In genomic region chr8:77509044-77509443, GRCm38 (mm10) we compare ENCODE assay signal across 19 mouse cellular contexts. TPM values are rescaled to one million over a fixed set of nuclear protein-coding genes. Genes with fewer than 3 reads are reported as not detected.
DNase-seq lines count a peak whose midpoint lies in the region; ATAC-seq and TF ChIP-seq lines count a peak whose summit lies in the region.
"Had no signal": no experiment of that assay in that cellular context is flagged by ENCODE, and none has a peak within 500 bp of the region (broad histone marks: within the 10 kb centered on the region; RNA-seq: fewer than 3 reads in every experiment).

No protein-coding gene starts in this region.

- peak overlapping the region; percentile 10; the same call in 1 of the 2 replicates for H3K27ac ChIP-seq in MEL (ENCODE audit: control insufficient read depth, low read depth, low read length)
- H3K27ac ChIP-seq in liver, embryonic 14.5 days = no peak overlapping the region
- no peak overlapping the region for H3K27ac ChIP-seq in stomach, embryonic 16.5 days (ENCODE audit: low read length)
- no peak overlapping the region for H3K27ac ChIP-seq in kidney, embryonic 16.5 days (ENCODE audit: low read length)
- H3K27ac ChIP-seq: embryonic facial prominence, embryonic 12.5 days; heart, embryonic 13.5 days; hindbrain, embryonic 10.5 days; midbrain, embryonic 13.5 days had no signal

- no peaks in the 10 kb centered on the region for H3K27me3 ChIP-seq in MEL (ENCODE audit: control insufficient read depth in 1 of 2, insufficient read depth in 2 of 2, low read length in 2 of 2)
- H3K27me3 ChIP-seq in liver, embryonic 14.5 days (ENCODE audit: control insufficient read depth, insufficient read depth, low read length) = no peaks in the 10 kb centered on the region
- no peaks in the 10 kb centered on the region for H3K27me3 ChIP-seq in stomach, embryonic 16.5 days (ENCODE audit: control insufficient read depth, insufficient read depth, low read length)
- H3K27me3 ChIP-seq in kidney, embryonic 16.5 days (ENCODE audit: insufficient read depth, low read length) = no peaks in the 10 kb centered on the region
- H3K27me3 ChIP-seq: embryonic facial prominence, embryonic 12.5 days; heart, embryonic 13.5 days had no signal

- peak; percentile 90 for ATAC-seq in granulocyte monocyte progenitor cell, adult 5-6 weeks (replicated peaks; ENCODE audit: poor library complexity, severe bottlenecking)
- ATAC-seq in liver, embryonic 14.5 days (ENCODE audit: insufficient read depth) = peak; percentile 33; the same call in 1 of the 2 replicates
- peak; percentile 47; the same call in 1 of the 2 replicates for ATAC-seq in stomach, embryonic 16.5 days (ENCODE audit: insufficient read depth, low FRiP score)
- no peak for ATAC-seq in kidney, embryonic 16.5 days (ENCODE audit: low FRiP score, low TSS enrichment)
- ATAC-seq: midbrain, embryonic 13.5 days had no signal

- no peak overlapping the region for H3K4me3 ChIP-seq in MEL (ENCODE audit: control insufficient read depth in 1 of 2, insufficient read depth in 1 of 2, low read depth in 2 of 2, low read length in 2 of 2)
- no peak overlapping the region for H3K4me3 ChIP-seq in liver, embryonic 14.5 days (ENCODE audit: insufficient read depth in 1 of 2, low read depth in 2 of 2, low read length in 2 of 2)
- no peak overlapping the region for H3K4me3 ChIP-seq in stomach, embryonic 16.5 days (replicated peaks; ENCODE audit: low read length)
- H3K4me3 ChIP-seq in kidney, embryonic 16.5 days (ENCODE audit: low read length) = no peak overlapping the region
- H3K4me3 ChIP-seq: embryonic facial prominence, embryonic 12.5 days; heart, embryonic 13.5 days; hindbrain, embryonic 10.5 days; midbrain, embryonic 13.5 days had no signal

- H3K4me1 ChIP-seq in MEL (ENCODE audit: control insufficient read depth in 1 of 2, insufficient read depth in 2 of 2, low read length in 2 of 2) = peaks cover 0 to 10% of the 10 kb centered on the region in 2 experiments; a peak in 3 of 4 replicates
- peaks cover 0 to 5% of the 10 kb centered on the region in 2 experiments; a peak in 2 of 4 replicates for H3K4me1 ChIP-seq in liver, embryonic 14.5 days (replicated peaks; ENCODE audit: control insufficient read depth in 2 of 2, insufficient read depth in 2 of 2, low read length in 1 of 2)
- peaks cover 18% of the 10 kb centered on the region for H3K4me1 ChIP-seq in stomach, embryonic 16.5 days (ENCODE audit: control insufficient read depth, insufficient read depth, low read length)
- peaks cover 63% of the 10 kb centered on the region for H3K4me1 ChIP-seq in kidney, embryonic 16.5 days (ENCODE audit: insufficient read depth, low read length)

- H3K79me2 ChIP-seq in MEL (ENCODE audit: control insufficient read depth, insufficient read depth, low read length, poor library complexity) = peaks cover 37% of the 10 kb centered on the region

- H3K36me3 ChIP-seq in MEL (ENCODE audit: control insufficient read depth in 1 of 2, insufficient read depth in 2 of 2, low read length in 2 of 2) = peaks cover 0 to 12% of the 10 kb centered on the region in 2 experiments; a peak in 2 of 4 replicates
- H3K36me3 ChIP-seq in liver, embryonic 14.5 days (replicated peaks; ENCODE audit: control insufficient read depth, insufficient read depth, low read depth) = no peaks in the 10 kb centered on the region
- H3K36me3 ChIP-seq in stomach, embryonic 16.5 days (ENCODE audit: control insufficient read depth, insufficient read depth, low read length) = no peaks in the 10 kb centered on the region
- H3K36me3 ChIP-seq in kidney, embryonic 16.5 days (ENCODE audit: insufficient read depth, low read length) = no peaks in the 10 kb centered on the region
- H3K36me3 ChIP-seq: embryonic facial prominence, embryonic 12.5 days; heart, embryonic 13.5 days; hindbrain, embryonic 10.5 days; midbrain, embryonic 13.5 days had no signal

- peak; percentile 67 for DNase-seq in MEL (ENCODE audit: low read depth, low spot score)
- DNase-seq in liver, embryonic 14.5 days (ENCODE audit: low read depth in 3 of 3, low spot score in 3 of 3) = no peak
- no peak for DNase-seq in left cerebral cortex, adult 9 months (ENCODE audit: low spot score in 2 of 2)
- no peak for DNase-seq in thymus, adult 18-20 months
- DNase-seq: adrenal gland, postnatal 36 days; cerebellum, postnatal 25 days; gastrocnemius, postnatal 36 days; kidney, adult 18-20 months; kidney, postnatal 25 days; layer of hippocampus, adult 9-11 months; left cerebral cortex, postnatal 4 days; right cerebral cortex, adult 18-20 months had no signal

- TF ChIP-seq POLR2A in MEL (IDR thresholded peaks at IDR 0.05; ENCODE audit: control insufficient read depth in 1 of 2, insufficient read depth in 1 of 2, low read depth in 1 of 2, low read length in 2 of 2, poor library complexity in 1 of 2) = no peak

- H3K9me3 ChIP-seq in MEL (replicated peaks; ENCODE audit: insufficient read depth, low read length) = no peaks in the 10 kb centered on the region
- no peaks in the 10 kb centered on the region for H3K9me3 ChIP-seq in liver, embryonic 14.5 days (ENCODE audit: control insufficient read depth, low read length)
- no peaks in the 10 kb centered on the region for H3K9me3 ChIP-seq in stomach, embryonic 16.5 days (replicated peaks; ENCODE audit: control insufficient read depth, low read length)
- no peaks in the 10 kb centered on the region for H3K9me3 ChIP-seq in kidney, embryonic 16.5 days (ENCODE audit: low read length)
- H3K9me3 ChIP-seq: embryonic facial prominence, embryonic 12.5 days; heart, embryonic 13.5 days; hindbrain, embryonic 10.5 days; midbrain, embryonic 13.5 days had no signal

- WGBS in liver, embryonic 14.5 days (ENCODE audit: insufficient replicate concordance) = 20% methylated on average over 7 of the region's 7 CpGs
- WGBS in stomach, embryonic 16.5 days = 70% methylated on average over 7 of the region's 7 CpGs
- 80% methylated on average over 7 of the region's 7 CpGs for WGBS in kidney, embryonic 16.5 days

- no peak for TF ChIP-seq EP300 in MEL (IDR thresholded peaks at IDR 0.05; ENCODE audit: low read depth in 1 of 2, low read length in 2 of 2)
- TF ChIP-seq EP300 in liver, embryonic 14.5 days (IDR thresholded peaks at IDR 0.05; ENCODE audit: low read depth) = no peak

- TF ChIP-seq RAD21 in MEL (IDR thresholded peaks at IDR 0.05; ENCODE audit: low read depth, low read length) = no peak

- no peak overlapping the region for H3K4me2 ChIP-seq in liver, embryonic 14.5 days (ENCODE audit: low read depth)
- no peak overlapping the region for H3K4me2 ChIP-seq in stomach, embryonic 16.5 days (ENCODE audit: low read depth, low read length)
- H3K4me2 ChIP-seq in kidney, embryonic 16.5 days (replicated peaks; ENCODE audit: low read depth, low read length) = no peak overlapping the region
- H3K4me2 ChIP-seq: embryonic facial prominence, embryonic 12.5 days; heart, embryonic 13.5 days; midbrain, embryonic 13.5 days had no signal

- no peak overlapping the region for H3K9ac ChIP-seq in MEL (ENCODE audit: control insufficient read depth, low read depth, low read length, poor library complexity, severe bottlenecking)
- no peak overlapping the region for H3K9ac ChIP-seq in liver, embryonic 14.5 days (replicated peaks)
- no peak overlapping the region for H3K9ac ChIP-seq in stomach, embryonic 16.5 days (ENCODE audit: low read length)
- H3K9ac ChIP-seq in kidney, embryonic 16.5 days (replicated peaks; ENCODE audit: low read length) = no peak overlapping the region
- H3K9ac ChIP-seq: embryonic facial prominence, embryonic 12.5 days; heart, embryonic 13.5 days; midbrain, embryonic 13.5 days had no signal

- TF ChIP-seq CTCF in MEL (IDR thresholded peaks at IDR 0.05 in 2 of 3, conservative IDR thresholded peaks at IDR 0.05 in 1 of 3; ENCODE audit: control insufficient read depth in 1 of 3, insufficient read depth in 1 of 3, low read depth in 2 of 3, low read length in 3 of 3, poor library complexity in 1 of 3, severe bottlenecking in 1 of 3) = no peak
- TF ChIP-seq CTCF in liver, embryonic 14.5 days (IDR thresholded peaks at IDR 0.05; ENCODE audit: low read depth) = no peak

TF ChIP-seq in MEL, 35 proteins besides CTCF, POLR2A, EP300 and RAD21:
- TF ChIP-seq TAL1 (IDR thresholded peaks at IDR 0.05; ENCODE audit: low read length) (peak; percentile 10; the same call in 1 of the 2 replicates), USF2 (IDR thresholded peaks at IDR 0.05; ENCODE audit: borderline replicate concordance in 1 of 2, insufficient read depth in 1 of 2, low read depth in 1 of 2, low read length in 2 of 2) (no peak)

RNA-seq across cellular contexts. Expression of gene Arhgap10, which starts 8.7 kb away (rescaled TPM):
- 11.8 and 13.1 TPM in 2 replicates for total RNA-seq in MEL (2012; rRNA removed)
- 10 to 100 TPM in 1 of 2 experiments, not detected in 1; 22.8 TPM for polyA plus RNA-seq in MEL (2012; ENCODE audit: insufficient read depth in 1 of 2, insufficient read length in 2 of 2, low read depth in 1 of 2, low replicate concordance in 2 of 2, missing spikeins in 1 of 2)
- 3.5 and 6.4 TPM in 2 replicates for total RNA-seq in granulocyte monocyte progenitor cell, adult 5-6 weeks (2014; fragmentation: Nextera tagmentation)
- 12.2 and 21.8 TPM in 2 replicates for total RNA-seq in granulocyte monocyte progenitor cell, adult 5-6 weeks (2017)
- polyA plus RNA-seq in liver, embryonic 14.5 days (2012; rRNA removed) = 3.1 and 4.6 TPM in 2 replicates
- 4.6 and 6.1 TPM in 2 replicates for polyA plus RNA-seq in liver, embryonic 14.5 days (2014; fragmentation: Nextera tagmentation; extraction: Ambion mirVana)
- polyA plus RNA-seq in stomach, embryonic 16.5 days (2015; fragmentation: Nextera tagmentation; extraction: Ambion mirVana) = 32.8 and 33.4 TPM in 2 replicates
- polyA plus RNA-seq in kidney, embryonic 16.5 days (2015; fragmentation: Nextera tagmentation; extraction: Ambion mirVana) = 31.7 and 36.0 TPM in 2 replicates

RNA-seq across cellular contexts. Expression of gene Prmt9, which starts 40.2 kb away (rescaled TPM):
- 17.4 and 18.6 TPM in 2 replicates for total RNA-seq in MEL (2012; rRNA removed)
- polyA plus RNA-seq in MEL (2012; ENCODE audit: insufficient read depth in 1 of 2, insufficient read length in 2 of 2, low read depth in 1 of 2, low replicate concordance in 2 of 2, missing spikeins in 1 of 2) = 10 to 100 TPM; 16.0 to 54.2 TPM
- 14.7 and 22.3 TPM in 2 replicates for total RNA-seq in granulocyte monocyte progenitor cell, adult 5-6 weeks (2014; fragmentation: Nextera tagmentation)
- 23.1 TPM in 2 replicates for total RNA-seq in granulocyte monocyte progenitor cell, adult 5-6 weeks (2017)
- 3.2 and 4.7 TPM in 2 replicates for polyA plus RNA-seq in liver, embryonic 14.5 days (2012; rRNA removed)
- 8.1 and 10.0 TPM in 2 replicates for polyA plus RNA-seq in liver, embryonic 14.5 days (2014; fragmentation: Nextera tagmentation; extraction: Ambion mirVana)
- 16.7 and 17.7 TPM in 2 replicates for polyA plus RNA-seq in stomach, embryonic 16.5 days (2015; fragmentation: Nextera tagmentation; extraction: Ambion mirVana)
- polyA plus RNA-seq in kidney, embryonic 16.5 days (2015; fragmentation: Nextera tagmentation; extraction: Ambion mirVana) = 21.2 and 23.2 TPM in 2 replicates
